Mouse (Mus musculus) MEL (cell line): ENCODE measurements around the gene Ube2o.

Experiments used
- BHLHE40 ChIP-seq: IDR thresholded peaks from 2 replicates; pipeline ENCODE4 v1.6.1; 2012; ENCODE audit warnings: low read depth, mild to moderate bottlenecking, inconsistent platforms, low read length, improper control_type of control experiment, borderline replicate concordance
- CTCF ChIP-seq, 3 experiments: IDR thresholded peaks in 2 of 3; conservative IDR thresholded peaks in 1 of 3; 2 replicates each; pipeline ENCODE4 v1.5.1; 2011 to 2012; ENCODE audit warnings: low read length in 3 of 3, low read depth in 2 of 3, mild to moderate bottlenecking in 2 of 3, improper control_type of control experiment in 1 of 3, inconsistent platforms in 1 of 3, mixed read lengths in 1 of 3, moderate library complexity in 1 of 3; ENCODE audit not compliant: control insufficient read depth in 1 of 3, insufficient read depth in 1 of 3, poor library complexity in 1 of 3, severe bottlenecking in 1 of 3
- EP300 ChIP-seq, 2 experiments: IDR thresholded peaks; 2 replicates each; pipeline ENCODE4 v1.6.1; 2011; ENCODE audit warnings: improper control_type of control experiment in 2 of 2, low read length in 2 of 2, low read depth in 1 of 2, mild to moderate bottlenecking in 1 of 2
- GATA1 ChIP-seq: IDR thresholded peaks from 2 replicates; pipeline ENCODE4 v1.6.1; 2011; ENCODE audit warnings: low read depth, low read length, improper control_type of control experiment
- MAX ChIP-seq: IDR thresholded peaks from 2 replicates; pipeline ENCODE4 v1.6.1; 2011; ENCODE audit warnings: low read length, improper control_type of control experiment
- NRF1 ChIP-seq: IDR thresholded peaks from 2 replicates; pipeline ENCODE4 v1.6.1; 2014; ENCODE audit warnings: low read depth, mild to moderate bottlenecking, inconsistent platforms, low read length, improper control_type of control experiment, moderate library complexity; ENCODE audit not compliant: poor library complexity, insufficient read depth, severe bottlenecking
- POLR2A ChIP-seq, 2 experiments: IDR thresholded peaks; 2 replicates each; pipeline ENCODE4 v1.6.1; 2011 to 2012; ENCODE audit warnings: low read length in 2 of 2, mild to moderate bottlenecking in 2 of 2, control low read depth in 1 of 2, improper control_type of control experiment in 1 of 2, low read depth in 1 of 2, moderate library complexity in 1 of 2; ENCODE audit not compliant: control insufficient read depth in 1 of 2, insufficient read depth in 1 of 2, poor library complexity in 1 of 2
- POLR2AphosphoS5 ChIP-seq: IDR thresholded peaks from 2 replicates; pipeline ENCODE4 v1.6.1; 2012; ENCODE audit warnings: low read depth, borderline replicate concordance, mild to moderate bottlenecking, inconsistent platforms, low read length, moderate library complexity, mixed read lengths
- UBTF ChIP-seq: IDR thresholded peaks from 2 replicates; pipeline ENCODE4 v1.6.1; 2012; ENCODE audit warnings: low read depth, mild to moderate bottlenecking, inconsistent platforms, low read length, improper control_type of control experiment, moderate library complexity, borderline replicate concordance; ENCODE audit not compliant: insufficient read depth
- ZC3H11A ChIP-seq: IDR thresholded peaks from 2 replicates; pipeline ENCODE4 v1.6.1; 2012; ENCODE audit warnings: low read depth, mild to moderate bottlenecking, inconsistent platforms, low read length, improper control_type of control experiment
- ZNF384 ChIP-seq: IDR thresholded peaks from 2 replicates; pipeline ENCODE4 v1.6.1; 2012; ENCODE audit warnings: low read depth, mild to moderate bottlenecking, inconsistent platforms, low read length, improper control_type of control experiment

GRCm38 (mm10) chr11:116508689-116509088 is 72.6 kb downstream of the Ube2o start:
- TF ChIP-seq CTCF (IDR thresholded peaks at IDR 0.05 in 2 of 3, conservative IDR thresholded peaks at IDR 0.05 in 1 of 3; ENCODE audit: control insufficient read depth in 1 of 3, insufficient read depth in 1 of 3, low read depth in 2 of 3, low read length in 3 of 3, poor library complexity in 1 of 3, severe bottlenecking in 1 of 3) (no peak), MAX (no peak), BHLHE40 (no peak), ZNF384 (no peak), EP300 (IDR thresholded peaks at IDR 0.05; ENCODE audit: low read depth in 1 of 2, low read length in 2 of 2) (no peak), POLR2A (IDR thresholded peaks at IDR 0.05; ENCODE audit: control insufficient read depth in 1 of 2, insufficient read depth in 1 of 2, low read depth in 1 of 2, low read length in 2 of 2, poor library complexity in 1 of 2) (no peak), ZC3H11A (no peak), GATA1 (no peak), POLR2AphosphoS5 (no peak), NRF1 (no peak), UBTF (no peak)
